Mouse (Mus musculus) gastrocnemius, postnatal 10 days (tissue): ENCODE measurements around the gene Catip. TPM values are rescaled to one million over a fixed set of nuclear protein-coding genes. Genes with fewer than 3 reads are reported as not detected.
A peak's percentile ranks its signal among the peaks of the same experiment; 100 is the strongest.
"Not testable (repeated sequence)": the region's sequence is repeated elsewhere in the genome, so short reads cannot be mapped to it uniquely, and the experiment has no call there.

Experiments used
- DNase-seq: peaks from one replicate; pipeline ENCODE4 v3.0.0; 2021; ENCODE audit warnings: mixed read lengths
- total RNA-seq, 2 experiments: library from RNA; stranded (reverse); gene quantifications; 2 replicates each; pipeline ENCODE4 v1.2.3; 2021

Gene Catip
- total RNA-seq, 2 experiments from 2014 or later: 0.16 to 0.36 TPM

DNA sequence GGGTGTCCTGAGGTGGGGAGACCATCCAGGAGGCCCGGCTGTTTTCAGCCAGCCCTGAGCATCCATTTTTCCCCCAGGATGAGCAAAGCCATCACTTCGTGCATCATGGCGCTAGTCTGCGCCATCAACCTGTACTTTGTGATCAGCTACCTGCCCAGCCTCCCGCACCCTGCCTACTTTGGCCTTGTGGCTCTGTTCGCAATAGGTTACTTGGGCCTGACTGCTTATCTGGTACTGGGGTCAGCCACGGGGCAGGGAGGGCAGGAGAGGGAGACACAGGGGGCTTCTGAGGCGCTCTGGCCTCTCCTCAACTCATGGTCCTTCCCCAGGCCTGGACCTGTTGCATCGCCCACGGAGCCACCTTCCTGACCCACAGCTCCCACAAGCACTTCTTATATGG, 23.2 kb downstream of the Catip start:
- no peak for DNase-seq

DNA sequence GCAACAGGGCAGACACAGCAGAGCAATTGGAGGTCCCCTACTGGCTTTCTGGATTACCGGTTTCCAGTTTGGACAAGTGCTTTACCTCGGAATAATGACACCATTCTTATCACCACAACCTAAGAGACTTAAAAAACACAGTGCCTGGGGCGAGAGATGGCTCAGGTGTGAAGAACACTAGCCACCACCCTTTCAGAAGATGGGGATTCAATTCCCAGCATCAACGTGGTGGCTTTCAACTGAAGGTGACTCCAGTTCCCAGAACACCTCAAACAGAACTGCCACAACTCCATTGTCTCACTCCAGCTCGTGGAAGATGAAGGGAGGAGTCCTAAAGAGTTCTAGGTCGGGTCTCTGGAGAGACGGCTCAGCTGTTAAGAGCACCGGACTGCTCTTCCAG, 23.6 kb downstream of the Catip start:
- DNase-seq: no peak

DNA sequence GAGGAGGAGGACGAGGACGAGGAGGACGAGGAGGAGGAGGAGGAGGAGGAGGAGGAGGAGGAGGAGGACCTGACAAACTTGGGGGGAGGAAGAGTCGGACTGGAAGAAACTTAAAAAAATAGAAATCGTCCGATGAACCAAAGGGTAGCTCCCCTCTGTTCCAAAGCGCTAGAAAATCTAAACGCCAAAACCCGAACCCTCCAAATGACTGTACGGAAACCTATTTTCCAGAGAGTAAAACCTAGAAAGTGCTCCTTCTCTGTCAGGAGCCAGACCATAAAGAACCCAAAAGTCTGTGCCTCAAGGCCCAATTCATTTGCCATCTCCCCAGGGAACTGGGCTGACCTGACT, 24.4 kb downstream of the Catip start:
- DNase-seq: no peak

DNA sequence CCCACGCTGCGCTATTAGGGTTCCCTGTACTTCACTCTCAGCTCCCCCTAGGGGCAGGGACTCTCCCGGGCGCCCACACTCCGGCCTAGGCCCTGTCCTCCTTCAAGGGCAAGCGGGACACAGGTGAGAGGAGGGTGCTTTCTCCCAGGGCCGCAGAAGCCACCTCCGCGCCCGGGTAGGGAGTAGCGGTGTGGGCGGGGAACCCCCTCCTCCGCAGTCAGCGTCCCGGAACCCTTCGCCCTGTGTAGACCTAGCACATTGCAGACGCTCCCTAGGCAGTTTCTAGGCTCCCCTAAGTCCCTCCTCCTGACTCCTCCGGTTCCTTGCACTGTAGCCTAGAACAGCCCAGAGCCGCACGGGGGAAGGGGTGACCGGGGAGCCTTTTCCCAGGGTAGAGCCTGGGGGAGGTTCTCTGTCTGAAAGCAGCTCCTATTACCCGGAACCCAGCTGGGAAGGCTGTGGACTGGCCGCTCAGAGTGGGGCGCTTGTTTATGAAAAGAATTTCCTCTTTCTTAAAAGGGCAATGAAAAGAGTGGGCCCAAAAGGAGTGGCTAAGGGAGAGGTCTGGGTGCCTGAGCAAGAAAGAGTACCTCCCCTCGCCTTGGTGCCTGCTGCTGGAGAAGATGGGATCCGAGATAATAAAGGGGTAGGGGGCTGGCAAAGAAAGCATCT, 24.9 kb downstream of the Catip start:
- DNase-seq: peak; percentile 85

DNA sequence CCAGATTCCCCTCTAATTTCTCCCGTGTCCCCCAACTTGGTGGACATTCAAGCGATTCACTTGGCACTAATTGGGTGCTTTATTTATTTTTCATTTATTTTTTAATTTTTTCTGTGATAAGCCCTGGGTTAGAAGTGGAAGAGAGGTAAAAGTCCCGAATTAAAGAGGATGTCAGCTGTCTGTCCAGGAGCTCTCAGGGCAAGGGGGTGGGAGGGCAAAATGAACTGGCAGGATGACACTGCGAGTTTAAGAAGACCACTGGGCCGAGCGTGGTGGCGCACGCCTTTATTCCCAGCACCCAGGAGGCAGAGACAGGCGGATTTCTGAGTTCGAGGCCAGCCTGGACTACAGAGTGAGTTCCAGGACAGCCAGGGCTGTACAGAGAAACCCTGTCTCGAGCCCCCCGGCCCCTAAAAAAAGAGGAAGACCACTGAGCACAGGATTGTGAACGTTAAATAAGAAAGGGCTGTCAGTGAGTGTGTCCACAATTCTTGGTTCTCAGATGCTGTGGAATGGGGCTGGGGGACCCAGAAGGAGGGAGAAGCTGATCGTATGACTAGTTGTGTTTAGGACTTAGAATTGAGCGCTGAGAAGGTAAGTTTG, 25.6 kb downstream of the Catip start:
- no peak for DNase-seq

DNA sequence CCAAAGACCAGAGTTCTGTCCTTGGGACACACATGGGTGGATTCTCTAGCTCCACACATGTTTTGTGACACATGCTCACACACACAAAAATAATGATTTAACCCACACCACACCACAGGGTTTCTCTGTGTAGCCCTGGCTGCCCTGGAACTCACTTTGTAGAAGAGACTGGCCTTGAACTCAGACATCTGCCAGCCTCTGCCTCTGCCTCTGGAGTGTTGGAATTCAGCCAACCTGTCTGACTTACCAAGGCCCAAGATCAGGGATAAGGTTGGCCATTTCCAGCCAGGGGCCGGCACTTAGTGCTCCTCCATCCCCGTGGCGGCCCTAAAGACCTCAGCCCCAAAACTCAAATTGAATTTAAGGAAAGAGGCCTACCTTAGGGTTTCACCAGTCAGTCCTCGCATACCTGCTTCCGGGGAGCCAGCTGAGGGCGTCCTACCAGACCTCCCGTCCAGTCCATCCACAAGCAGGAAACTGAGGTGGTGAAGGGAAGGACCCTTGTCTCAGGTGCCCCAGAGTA, 26.6 kb downstream of the Catip start:
- DNase-seq: no peak

DNA sequence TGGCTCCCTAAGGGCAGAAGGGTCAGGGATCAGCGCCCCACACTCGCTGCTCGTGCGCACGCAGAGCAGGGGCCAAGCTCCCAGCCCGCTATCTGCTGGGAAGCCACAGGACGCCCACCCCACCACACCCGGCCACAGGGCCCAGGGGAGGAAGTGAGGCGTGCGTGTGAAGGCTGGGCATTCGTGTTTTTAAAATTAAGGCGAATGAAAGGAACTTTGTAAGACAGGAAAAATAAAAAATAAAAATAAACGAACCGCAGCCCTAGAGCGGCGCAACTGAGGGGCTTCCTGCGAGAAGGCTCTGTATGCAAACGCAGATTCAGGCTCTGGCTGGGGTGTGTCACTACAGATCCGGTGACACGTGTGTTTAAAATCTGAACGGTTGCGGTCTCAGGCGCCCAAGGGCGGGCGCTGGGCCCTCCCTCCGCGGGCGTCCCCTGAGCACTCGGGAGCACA, 28.0 kb downstream of the Catip start:
- DNase-seq: no peak

DNA sequence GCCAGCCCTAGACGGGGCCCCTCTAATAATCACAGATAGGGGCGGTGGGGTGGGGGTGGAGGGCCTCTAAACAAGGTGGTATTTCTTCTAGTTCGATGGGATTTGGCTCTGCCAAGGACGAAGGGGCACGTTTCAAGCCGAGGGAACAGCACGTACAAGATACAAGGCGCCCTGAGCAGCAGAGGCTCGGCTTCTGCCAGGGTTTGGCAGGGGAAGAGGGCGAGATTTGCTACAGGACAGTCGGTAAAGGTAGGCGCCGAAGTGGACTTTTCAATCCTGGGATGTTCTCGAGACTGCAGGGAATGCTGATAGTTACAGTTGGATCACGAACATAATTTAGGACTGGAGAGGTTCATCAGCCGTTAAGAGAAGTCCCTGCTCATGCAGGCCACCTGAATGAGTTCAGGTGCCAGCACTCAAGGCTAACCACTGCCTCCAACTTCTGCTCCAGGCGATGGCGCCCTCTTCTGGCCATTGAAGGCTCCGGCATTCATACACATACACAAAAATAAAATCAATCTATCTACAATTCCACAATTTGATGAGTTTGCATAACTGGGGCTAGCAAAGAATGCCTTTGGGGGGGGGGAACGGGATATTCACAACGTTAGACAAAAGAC, 28.5 kb downstream of the Catip start:
- peak; percentile 70 for DNase-seq

DNA sequence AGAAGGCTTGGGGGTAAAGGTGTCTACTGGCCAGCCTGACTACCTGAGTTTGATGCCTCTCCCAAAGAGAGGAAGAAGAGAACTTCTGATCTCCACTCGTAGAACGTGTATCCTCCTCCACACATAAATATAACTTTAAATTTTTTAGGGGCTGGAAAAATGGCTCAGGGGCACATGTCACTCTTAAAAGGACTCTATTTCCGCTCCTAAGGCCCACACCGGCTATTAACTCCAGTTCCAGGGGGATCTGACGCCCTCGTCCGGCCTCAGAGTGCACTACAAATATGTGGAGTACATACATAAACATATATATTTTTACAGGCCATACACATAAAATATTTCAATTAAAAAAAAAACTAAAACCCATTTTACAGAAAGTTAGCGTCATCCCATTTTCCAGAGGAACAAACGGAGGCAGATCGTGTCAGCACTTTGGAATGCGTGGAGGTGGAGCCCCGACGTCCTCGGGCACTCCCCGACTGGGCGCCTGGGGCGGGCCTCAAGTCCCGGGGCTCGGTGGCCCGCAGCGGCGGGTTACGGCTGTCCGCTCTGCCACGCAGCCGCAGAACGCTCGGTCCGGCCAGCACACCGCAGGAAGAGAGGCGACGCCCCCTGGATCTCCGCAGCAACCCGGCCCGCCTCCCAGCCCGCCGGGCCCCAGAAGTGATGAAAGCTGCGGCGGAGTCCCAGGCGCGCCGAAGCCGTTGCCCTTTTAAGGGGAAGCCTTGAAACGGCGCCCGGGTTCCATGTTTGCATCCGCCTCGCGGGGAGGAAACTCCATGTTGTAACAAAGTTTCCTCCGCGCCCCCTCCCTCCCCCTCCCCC, 29.2 kb downstream of the Catip start, which contains the start of gene Ctdsp1:
TSS of gene Ctdsp1 (plus strand) at position 586 of the 825 bp plus-strand sequence.
- DNase-seq: peak; percentile 99

DNA sequence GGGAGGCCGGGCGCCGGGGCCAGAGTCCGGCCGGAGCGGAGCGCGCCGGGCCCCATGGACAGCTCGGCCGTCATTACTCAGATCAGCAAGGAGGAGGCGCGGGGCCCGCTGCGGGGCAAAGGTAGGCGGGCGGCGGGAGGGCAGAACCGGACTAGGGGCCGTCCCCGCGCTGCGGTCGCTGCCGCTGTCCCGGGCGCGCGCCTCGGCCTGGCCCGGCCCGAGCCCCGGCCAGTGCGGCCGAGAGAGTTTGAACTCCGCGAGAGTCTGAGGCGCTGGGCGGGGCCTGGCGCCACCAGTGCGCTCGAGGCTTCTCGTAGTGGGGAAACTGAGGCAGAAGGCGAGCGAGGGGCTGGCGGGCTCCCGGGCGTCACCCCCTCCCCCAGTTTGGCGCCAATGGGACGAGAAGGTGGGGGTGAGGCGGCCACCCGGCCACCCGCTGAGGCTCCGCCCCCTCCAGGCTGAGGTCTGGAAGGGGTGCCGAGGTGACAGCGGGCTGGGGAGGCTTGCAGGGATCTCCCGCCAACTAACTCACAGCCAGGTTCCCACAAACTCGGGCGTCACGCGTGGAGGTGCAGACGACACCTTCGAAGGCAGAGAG, 30.0 kb downstream of the Catip start:
- DNase-seq: peak; percentile 80

DNA sequence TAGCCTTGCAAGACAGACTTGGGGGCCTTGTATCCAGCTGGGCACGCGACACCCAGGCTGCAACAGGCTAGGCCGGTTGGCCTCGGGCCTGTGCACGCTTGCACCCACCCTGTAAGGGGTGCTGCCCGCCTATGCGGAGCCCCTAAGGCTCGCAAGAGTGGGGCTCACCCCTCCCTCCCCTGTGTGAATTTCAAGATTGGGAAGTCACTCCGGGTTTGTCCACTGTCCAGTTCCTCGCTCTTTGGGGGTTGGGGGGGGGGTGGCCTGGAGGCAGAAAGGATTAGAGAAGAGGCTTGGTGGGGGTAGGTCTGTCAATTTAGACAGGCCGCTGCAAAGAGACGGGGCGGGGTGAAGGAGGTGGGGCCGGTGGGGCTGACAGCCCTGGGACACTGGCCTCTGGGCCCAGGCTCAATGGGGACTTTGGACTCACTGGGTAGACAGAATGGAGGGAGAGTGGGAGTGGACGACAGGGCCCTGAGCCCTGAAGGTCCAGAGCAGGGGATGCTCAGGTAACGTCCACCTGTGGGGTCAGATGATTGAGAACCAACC, 30.6 kb downstream of the Catip start:
- no peak for DNase-seq

DNA sequence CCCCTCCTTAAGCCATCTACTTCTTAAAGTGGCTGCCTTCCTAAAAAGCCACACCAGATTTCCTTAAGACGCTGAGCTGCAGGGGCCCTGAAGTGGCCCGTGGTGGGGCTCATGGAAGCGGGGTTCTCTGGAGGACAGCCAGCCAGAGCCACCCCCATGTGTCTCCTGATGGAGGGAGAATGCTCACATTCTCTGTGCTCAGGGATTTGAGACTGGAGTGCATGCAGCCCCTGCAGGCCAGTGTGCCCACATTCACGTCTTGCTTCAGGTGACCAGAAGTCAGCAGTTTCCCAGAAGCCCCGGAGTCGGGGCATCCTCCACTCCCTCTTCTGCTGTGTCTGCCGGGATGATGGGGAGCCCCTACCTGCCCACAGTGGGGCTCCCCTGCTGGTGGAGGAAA, 31.1 kb downstream of the Catip start:
- DNase-seq: no peak

DNA sequence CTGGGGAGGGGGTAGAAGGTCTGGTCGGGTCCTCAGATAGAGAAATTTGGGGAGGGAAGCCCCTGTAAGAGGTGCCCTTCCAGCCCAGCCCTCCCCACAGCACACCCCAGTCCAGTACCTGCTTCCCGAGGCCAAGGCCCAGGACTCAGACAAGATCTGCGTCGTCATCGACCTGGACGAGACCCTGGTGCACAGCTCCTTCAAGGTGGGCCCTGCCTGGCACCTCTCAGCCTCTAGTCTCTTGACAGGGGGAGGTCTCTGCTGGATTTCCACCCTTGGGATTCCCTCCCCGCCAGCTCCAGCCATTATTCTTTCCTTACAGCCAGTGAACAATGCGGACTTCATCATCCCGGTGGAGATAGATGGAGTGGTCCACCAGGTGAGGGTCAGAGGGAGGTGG, 31.8 kb downstream of the Catip start:
- no peak for DNase-seq

DNA sequence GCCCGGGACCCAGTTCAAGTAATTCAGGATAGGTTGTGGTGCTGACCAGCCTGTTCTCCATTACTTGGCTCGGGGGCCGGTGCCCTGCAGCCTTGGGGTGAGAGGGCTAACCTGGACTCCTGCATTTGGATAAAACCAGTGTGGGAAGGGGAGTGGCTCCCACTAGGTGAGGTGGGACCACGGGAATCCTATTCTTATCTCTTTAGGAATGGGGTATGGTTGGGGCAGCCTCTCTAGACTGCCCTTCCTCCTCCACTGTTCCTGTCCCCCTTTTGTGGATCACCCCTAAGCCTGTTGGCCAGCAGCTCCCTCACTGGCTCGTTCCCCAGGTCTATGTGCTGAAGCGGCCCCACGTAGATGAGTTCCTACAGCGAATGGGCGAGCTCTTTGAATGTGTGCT, 32.4 kb downstream of the Catip start:
- no peak for DNase-seq

DNA sequence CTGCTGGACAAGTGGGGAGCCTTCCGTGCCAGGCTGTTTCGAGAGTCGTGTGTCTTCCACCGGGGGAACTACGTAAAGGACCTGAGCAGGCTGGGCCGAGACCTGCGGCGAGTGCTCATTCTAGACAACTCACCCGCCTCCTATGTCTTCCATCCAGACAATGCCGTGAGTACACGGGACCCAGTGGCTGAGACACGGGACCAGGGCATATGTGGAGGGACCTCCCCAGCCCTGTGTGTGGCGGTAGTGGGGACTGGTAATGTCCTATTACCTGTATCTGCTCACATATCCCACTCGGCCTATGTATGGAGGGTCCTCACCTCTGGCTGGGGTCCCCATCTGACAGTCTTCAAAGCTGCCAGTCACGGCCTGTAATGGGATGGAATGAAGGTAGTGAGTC, 33.0 kb downstream of the Catip start:
- DNase-seq: no peak

DNA sequence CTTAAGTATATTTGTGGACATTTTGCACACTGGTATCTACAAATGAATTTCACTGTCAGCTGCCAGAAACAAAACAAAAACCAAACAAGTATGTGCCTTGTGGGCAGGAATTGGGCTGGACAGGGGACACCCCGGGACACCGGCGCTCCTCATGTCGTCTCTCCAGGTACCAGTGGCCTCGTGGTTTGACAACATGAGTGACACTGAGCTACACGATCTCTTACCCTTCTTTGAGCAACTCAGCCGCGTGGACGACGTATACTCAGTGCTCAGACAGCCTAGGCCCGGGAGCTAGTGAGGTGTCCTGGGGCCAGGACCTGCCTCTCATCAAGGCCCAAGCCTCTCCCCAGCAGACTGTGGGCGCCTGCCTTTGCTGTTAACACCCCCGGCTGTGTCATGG, 33.4 kb downstream of the Catip start:
- no peak for DNase-seq

DNA sequence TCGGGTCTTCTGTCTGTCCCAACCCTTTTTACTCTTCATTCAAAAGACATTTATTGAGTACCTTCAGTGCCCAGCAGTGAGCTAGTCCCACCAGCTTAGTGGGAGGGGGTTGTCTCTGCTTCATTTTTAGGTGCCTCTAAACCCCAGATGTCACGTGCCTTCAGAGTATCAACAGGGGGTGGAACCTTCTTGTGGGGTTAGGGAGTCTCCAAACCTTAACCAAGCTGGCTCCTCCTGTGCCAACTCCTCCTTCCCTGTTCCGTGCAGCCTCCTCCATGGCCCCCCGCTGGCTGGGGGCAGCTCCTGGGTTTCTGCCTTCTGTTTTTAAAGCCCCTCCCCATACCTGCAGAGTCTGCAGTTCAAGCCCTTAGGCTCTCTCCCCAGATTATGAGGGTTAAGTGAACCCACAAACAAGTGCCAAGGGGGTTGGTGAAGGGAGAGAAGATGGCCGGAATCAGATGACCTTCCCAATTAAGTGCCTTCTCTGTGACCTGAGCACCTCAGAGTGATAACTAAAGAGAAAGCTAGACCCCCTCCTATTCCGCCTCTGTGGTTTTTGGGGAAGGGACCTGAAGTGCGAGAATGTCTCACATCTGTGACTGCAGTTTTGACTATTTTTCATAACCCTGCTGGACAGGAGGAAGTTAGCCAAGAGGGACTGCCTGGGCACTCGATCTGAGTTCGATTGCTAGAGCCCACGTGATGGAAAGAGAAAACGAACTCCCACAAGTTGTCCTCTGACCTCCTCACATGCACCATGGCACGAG, 34.7 kb downstream of the Catip start:
- not testable (repeated sequence) for DNase-seq

DNA sequence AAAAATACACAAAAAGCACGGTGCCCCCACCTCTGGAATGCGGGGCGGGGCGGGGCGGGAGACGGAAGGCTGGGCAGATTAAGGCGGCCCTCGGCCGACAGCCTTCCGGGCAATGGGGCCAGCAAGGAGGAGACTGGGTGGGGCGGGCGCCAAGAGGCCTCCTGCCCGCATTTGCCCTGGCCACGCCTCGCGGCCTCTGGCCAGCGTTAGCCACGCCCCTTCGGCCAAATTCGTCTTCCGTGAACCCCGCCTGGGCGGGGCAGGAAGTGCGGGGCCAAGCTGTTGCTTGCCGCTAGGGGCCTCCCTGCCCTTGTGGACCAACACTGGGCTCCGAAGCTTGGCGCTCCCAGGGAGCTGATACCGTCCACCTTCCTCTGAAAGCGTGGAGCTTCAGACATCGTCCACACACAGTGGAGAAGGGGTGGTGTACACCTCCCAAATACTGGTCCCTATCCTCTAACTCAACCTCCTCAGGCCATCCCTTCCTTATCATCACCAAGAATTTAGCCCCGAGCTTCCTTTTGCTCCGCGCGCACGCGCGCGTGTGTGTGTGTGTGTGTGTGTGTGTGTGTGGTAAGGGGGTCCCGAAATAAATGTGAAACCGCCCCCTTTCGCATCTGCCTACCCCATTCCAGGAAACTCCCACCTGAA, 35.5 kb downstream of the Catip start:
- peak; percentile 100 for DNase-seq

DNA sequence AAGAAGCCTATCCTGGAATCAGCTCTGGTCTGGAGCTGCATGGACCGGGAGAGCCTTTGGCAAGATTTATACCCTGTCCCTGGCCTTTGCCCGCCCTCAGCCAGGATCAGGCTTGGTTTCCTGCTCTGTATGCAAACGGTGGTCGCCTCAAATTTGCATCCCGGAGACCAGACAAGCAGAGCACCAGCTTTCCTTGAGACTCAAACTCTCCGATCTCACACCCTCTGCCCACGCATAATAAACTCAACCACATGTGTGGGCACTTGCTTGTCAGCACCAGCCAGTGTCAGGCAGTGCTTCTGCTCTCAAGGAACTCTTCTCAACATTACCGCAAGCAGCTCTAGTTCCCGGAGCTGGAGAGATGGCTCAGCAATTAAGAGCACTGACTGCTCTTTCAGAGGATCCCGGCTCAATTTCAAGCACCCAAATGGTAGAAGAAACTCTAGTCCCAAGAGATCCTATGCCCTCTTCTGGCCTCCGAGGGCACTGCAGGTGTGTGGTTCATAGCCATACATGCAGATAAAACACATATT, 36.1 kb downstream of the Catip start:
- DNase-seq: peak; percentile 52

DNA sequence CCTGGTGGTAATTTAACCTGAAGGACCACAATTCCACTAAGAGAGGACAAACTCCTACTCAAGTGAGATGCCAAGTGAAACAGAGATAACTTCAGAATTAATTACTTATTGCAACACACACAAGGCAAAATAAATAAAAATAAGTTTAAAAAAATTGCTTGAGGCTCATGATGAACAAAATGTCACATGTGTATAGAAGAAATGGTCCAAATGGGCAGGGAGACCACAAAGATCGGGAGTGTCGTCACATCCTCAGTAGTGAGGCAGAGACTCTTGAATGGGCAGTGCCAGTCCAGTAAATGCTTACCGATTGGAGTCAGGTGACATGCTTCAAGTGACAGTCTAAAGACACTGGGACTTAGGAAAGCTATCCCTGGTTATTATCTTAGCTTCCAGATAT, 38.6 kb downstream of the Catip start:
- DNase-seq: no peak
